Mouse (Mus musculus): ENCODE measurements around the gene Cwc25.

Cwc25 gene

DNA sequence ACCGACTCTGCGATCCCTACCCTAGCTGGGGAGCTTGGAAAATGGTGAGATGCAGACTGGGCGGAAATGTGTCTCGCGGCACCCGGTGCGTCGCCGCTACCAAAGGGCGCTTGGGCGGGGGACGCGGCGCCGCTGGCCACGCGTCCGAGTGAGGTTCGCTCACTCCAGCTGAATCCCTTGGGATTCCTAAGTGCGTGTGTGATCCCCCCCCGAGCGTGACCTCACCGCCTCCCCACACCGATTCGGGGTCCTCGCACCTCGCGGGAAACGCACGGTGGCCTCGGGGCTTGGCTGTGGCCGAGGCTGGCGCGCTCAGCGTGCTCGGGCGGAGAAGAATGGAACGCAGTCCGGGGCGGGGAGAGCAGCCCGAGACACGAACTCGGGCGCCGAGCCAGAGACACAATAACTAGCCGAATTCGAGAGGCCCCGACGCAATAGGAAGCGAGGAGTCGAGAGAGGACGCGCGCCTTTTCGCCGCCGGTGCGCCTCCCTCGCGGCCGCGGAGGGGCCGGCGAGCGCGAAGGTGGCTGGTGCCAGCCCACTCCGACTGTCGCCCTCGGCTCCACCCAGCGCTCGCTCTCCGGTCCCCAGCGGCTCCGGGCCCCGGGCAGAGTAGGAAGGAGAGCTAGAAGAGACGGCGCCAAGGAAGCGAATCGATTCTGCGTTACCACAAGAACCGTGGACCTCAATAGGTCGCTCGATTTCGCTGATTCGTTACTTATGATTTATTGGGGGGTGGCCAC, 66.2 kb downstream of the Cwc25 start, which contains the start of gene Pcgf2:
Gene Pcgf2, minus strand, starts transcription at position 495 of the 743 bp plus-strand sequence.
- DNase-seq (ENCODE audit: low read depth, low spot score) = peak; percentile 37

DNA sequence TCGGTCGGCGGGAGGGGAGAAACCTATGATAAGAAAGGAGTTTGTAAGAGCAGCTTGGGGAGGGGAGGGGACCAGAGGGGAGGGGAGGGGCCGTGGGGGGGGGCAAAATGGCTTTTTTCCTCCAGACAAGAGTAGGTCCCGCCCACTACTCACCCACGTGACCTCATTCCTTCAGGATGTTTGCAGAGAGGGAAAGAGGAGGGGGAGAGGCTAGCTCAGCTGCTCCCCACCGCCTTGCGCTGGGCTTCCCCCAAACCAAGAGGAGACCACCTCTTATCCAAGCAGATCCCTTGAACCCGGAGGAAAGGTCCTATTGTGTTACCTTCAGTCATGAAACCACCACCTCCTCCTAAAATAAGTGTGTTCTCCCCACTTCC, 66.7 kb downstream of the Cwc25 start:
- DNase-seq (ENCODE audit: low read depth, low spot score) = peak; percentile 93

DNA sequence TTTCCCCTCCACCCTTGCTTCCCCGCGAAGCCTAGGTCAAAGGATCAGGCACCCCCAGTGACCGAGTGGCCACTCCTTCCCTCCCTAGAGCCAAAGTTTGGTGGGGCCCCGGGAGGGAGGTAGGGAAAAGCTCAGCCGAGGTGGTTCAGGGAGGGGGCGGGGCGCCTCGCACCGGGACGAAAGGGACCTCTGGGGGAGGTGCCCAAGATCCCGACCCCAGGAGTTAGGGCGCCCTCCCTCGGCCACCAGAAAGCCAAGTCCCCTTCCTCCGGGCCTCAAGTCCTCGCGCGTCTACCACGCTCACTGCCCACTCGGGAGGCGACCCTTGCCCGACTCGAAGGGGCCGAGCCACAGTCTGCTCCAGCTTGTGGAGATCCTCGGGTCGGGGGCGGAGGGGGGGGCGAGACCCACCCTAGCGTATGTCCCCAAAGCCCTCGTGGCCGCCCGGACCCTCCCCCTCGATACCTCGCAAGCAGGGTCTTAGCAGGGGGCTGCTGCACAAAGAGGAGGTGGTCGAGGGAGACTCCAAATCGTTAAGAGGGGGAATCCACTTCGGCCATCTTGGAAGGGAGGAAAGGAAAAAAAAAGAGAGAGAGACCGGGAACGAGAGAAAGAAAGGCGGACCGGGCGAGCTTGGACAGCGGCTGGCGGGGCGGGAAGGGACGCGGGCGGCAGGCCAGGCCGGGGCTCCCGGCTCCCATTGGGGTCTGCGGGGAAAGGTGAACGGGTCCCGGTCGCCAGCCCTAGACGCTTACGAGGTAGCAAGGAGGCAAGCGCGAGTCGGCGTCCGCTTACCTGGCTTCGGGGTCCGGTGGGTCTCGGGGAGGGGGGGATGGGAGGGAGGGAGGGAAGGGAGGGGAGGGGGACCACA, 67.4 kb downstream of the Cwc25 start:
- peak; percentile 37 for DNase-seq (ENCODE audit: low read depth, low spot score)

DNA sequence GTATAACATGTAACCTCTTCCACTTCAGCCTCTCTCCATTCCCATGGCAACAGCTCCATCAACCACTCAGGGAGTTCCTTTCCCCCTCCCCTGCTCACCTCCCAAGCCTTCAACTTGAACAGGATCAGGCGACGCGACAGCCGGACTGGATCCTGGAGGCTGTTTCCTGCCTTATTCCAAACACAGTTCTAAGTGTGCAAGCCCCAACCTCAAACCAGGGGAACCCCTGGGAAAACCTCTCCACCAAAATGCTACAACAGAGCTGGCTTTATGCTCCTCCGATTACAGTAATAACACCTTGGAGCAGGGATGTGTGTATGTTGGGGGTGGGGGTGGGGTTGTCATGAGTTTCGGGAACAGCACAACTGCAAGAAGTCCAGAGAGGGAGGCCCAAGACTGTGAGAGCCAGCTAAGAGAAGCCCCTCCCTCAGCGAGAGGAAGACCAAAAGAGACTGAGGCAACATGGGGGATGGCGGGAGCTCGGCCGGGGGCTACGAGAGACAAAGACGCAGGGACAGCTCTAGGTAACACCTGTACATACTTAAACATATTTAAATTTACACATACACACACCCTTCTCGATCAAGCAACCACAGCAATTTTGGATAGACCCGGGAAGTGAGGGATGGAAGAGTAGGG, 68.3 kb downstream of the Cwc25 start:
- no peak for DNase-seq (ENCODE audit: low read depth, low spot score)

DNA sequence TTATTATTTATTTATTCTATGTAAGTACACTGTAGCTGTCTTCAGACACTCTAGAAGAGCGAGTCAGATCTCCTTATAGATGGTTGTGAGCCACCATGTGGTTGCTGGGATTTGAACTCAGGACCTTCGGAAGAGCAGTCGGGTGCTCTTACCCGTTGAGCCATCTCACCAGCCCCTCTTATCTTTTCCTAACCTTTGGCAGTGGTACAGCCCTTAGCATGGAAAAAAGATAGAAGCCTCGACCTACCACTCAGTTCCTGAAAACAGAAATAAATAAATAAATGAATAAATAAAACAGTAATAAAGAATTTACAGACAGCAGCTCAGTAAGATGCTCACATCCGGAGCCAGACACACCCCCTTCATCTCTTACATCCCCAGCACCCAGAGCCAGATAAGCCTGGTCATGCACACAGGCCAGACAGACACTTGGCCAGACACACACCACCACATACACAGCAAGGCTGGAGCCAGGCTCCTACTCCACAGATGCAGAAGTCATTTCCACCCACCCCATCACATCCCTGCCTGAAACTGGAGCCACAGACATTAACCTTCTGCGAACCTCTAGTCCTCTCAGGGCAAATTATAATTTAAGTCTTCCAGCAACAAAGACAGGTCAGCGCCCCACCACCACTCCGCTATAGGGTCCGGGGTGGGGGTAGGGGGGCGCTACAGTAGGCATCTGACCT, 69.0 kb downstream of the Cwc25 start:
- no peak for DNase-seq (ENCODE audit: low read depth, low spot score)

DNA sequence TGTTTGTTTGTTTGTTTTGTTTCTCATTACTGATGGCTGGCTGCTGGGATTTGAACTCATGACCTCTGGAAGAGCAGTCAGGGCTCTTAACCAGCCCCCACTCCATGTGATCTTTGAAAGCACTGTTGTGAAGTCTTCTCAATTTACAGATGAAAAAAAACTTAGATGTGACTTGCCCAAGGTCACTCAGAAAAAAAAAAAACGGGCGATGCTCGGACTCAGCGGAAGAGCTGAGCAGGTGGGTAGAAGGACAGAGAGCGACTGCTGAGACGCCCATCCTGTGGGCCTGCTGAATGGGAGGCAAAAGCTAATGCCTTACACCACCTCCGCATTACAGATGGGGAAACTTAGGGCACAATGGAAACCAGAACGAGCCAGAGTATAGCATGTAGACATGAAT, 69.7 kb downstream of the Cwc25 start:
- no peak for DNase-seq (ENCODE audit: low read depth, low spot score)

DNA sequence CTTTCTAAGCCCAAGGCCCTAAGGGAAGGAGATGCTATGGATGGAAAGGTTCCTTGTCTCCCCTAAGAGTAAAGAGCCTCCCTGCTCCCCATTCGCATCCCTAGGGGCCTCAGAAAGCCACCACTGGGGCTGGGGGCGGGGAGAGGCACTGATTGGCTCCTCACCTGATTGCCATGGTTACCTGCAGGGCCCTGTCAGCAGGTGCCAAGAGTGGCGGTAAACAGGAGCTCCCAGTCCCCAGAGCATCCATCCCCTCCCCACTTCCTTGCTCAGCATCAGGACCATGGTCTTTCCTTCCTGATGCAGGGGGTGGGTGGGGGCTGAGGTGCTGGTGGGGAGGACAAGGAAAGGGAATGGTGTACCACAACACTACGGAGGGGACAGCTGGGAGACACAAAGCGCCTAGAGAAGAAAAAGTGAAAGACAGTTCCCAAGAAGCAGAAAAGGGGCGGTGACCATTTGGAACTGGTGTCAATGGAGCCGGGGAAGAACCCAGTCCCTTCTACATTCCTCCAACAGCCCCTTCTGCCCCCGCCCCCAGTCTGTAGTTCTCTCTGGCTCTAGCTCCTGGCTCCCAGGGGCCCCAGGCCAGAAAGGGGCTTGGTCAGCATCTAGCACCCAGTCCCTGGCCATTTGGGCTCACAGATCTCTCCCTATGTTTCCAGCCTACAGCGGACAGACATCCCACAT, 70.5 kb downstream of the Cwc25 start:
- peak; percentile 28 for DNase-seq (ENCODE audit: low read depth, low spot score)

Data from brain, embryonic 18.5 days (tissue).